Mouse (Mus musculus): ENCODE data around the gene Pgr.

DNA sequence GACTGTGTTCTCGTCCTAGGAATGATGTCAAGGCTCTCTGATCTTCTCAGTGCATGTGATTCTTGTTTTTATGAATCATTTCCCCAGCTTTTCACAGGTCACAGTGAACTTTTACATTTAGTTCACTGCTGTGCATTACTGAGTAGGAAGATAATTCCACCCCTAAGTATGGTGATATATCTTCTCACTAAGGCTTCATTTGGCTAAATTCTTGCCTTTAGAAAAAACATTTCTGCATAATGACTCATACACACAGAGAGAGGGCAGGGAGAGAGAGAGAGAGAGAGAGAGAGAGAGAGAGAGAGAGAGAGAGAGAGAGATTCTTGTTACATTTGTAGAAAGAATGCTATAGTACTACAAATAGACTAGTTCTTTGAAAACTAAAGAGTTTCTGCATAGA lies 38.1 kb downstream of the Pgr start:
- TF ChIP-seq CTCF (IDR thresholded peaks at IDR 0.05; ENCODE audit: borderline replicate concordance, control insufficient read depth, extremely low read depth, insufficient read depth, low read length, poor library complexity) = no peak
- no peak for TF ChIP-seq POLR2A (IDR thresholded peaks at IDR 0.05; ENCODE audit: control insufficient read depth, extremely low read depth, insufficient read depth, low read length, poor library complexity)

Measured in thymus, adult 2 months (tissue).